Mouse (Mus musculus) CH12.LX (cell line): Measurements from ENCODE around the gene Csf2rb. TPM values are rescaled to one million over a fixed set of nuclear protein-coding genes. Genes with fewer than 3 reads are reported as not detected.

Source experiments
- DNase-seq: peaks from one replicate; pipeline ENCODE4 v3.0.0-alpha.2; 2013; ENCODE audit errors: extremely low read depth
- H3K27ac ChIP-seq: 2 replicates; pipeline ENCODE4 v1.5.1; 2012; ENCODE audit warnings: low read depth, mild to moderate bottlenecking, control low read depth, moderate library complexity; ENCODE audit not compliant: insufficient read depth
- H3K27me3 ChIP-seq: replicated peaks from 2 replicates; pipeline ENCODE3; 2012; ENCODE audit warnings: inconsistent platforms
- H3K36me3 ChIP-seq, 2 experiments: replicated peaks in 1 of 2; 2 replicates each; pipeline versions ENCODE3 to v1.6.1; 2012; ENCODE audit warnings: inconsistent platforms in 1 of 2, low read length in 1 of 2, mild to moderate bottlenecking in 1 of 2, mixed read lengths in 1 of 2, moderate library complexity in 1 of 2; ENCODE audit not compliant: control insufficient read depth in 1 of 2, insufficient read depth in 1 of 2
- H3K4me1 ChIP-seq, 2 experiments: 2 replicates each; pipeline ENCODE4 v1.6.1; 2012; ENCODE audit warnings: inconsistent platforms in 1 of 2, moderate library complexity in 1 of 2; ENCODE audit not compliant: insufficient read depth in 2 of 2, control insufficient read depth in 1 of 2
- H3K4me2 ChIP-seq: 2 replicates; pipeline ENCODE4 v1.6.1; 2012; ENCODE audit warnings: low read depth, mild to moderate bottlenecking, control low read depth; ENCODE audit not compliant: poor library complexity, insufficient read depth, severe bottlenecking
- H3K4me3 ChIP-seq, 3 experiments: fragments of 150-350 bp in 1 of 3; sonication (generic) in 1 of 3; replicated peaks in 1 of 3; 2 replicates each; pipeline versions ENCODE3 to v1.5.1; 2011 to 2012; ENCODE audit warnings: low read depth in 2 of 3, low read length in 2 of 3, mild to moderate bottlenecking in 2 of 3, moderate library complexity in 2 of 3, control low read depth in 1 of 3, improper control_type of control experiment in 1 of 3, inconsistent platforms in 1 of 3, mixed read lengths in 1 of 3; ENCODE audit not compliant: poor library complexity in 1 of 3
- H3K79me2 ChIP-seq: replicated peaks from 2 replicates; pipeline ENCODE4 v1.6.1; 2012; ENCODE audit warnings: mild to moderate bottlenecking, moderate library complexity; ENCODE audit not compliant: control insufficient read depth, poor library complexity, insufficient read depth, severe bottlenecking; ENCODE audit errors: extremely low read depth
- H3K9ac ChIP-seq: 2 replicates; pipeline ENCODE4 v1.6.1; 2012; ENCODE audit warnings: low read depth, mild to moderate bottlenecking, control low read depth, moderate library complexity; ENCODE audit not compliant: insufficient read depth
- H3K9me3 ChIP-seq: replicated peaks from 2 replicates; pipeline ENCODE3; 2012; ENCODE audit warnings: low read length, inconsistent platforms, mixed read lengths
- BHLHE40 ChIP-seq: IDR thresholded peaks from 2 replicates; pipeline ENCODE4 v1.6.1; 2011; ENCODE audit warnings: mild to moderate bottlenecking, low read depth, low read length, improper control_type of control experiment
- CHD1 ChIP-seq: IDR thresholded peaks from 2 replicates; pipeline ENCODE4 v1.6.1; 2012; ENCODE audit warnings: low read depth, low read length, improper control_type of control experiment, inconsistent platforms
- CHD2 ChIP-seq: IDR thresholded peaks from 2 replicates; pipeline ENCODE4 v1.6.1; 2011; ENCODE audit warnings: low read length, improper control_type of control experiment
- CTCF ChIP-seq, 2 experiments: IDR thresholded peaks in 1 of 2; conservative IDR thresholded peaks in 1 of 2; 2 replicates each; pipeline ENCODE4 v1.5.1; 2011 to 2012; ENCODE audit warnings: low read depth in 2 of 2, low read length in 2 of 2, improper control_type of control experiment in 1 of 2, inconsistent platforms in 1 of 2, mild to moderate bottlenecking in 1 of 2, moderate library complexity in 1 of 2
- E2F4 ChIP-seq: IDR thresholded peaks from 2 replicates; pipeline ENCODE4 v1.6.1; 2011; ENCODE audit warnings: low read depth, low read length, improper control_type of control experiment; ENCODE audit not compliant: insufficient replicate concordance
- ELF1 ChIP-seq: IDR thresholded peaks from 2 replicates; pipeline ENCODE4 v1.6.1; 2014; ENCODE audit warnings: low read depth, mild to moderate bottlenecking, inconsistent platforms, low read length, improper control_type of control experiment
- ETS1 ChIP-seq: conservative IDR thresholded peaks from 2 replicates; pipeline ENCODE4 v1.6.1; 2012; ENCODE audit warnings: low read depth, mild to moderate bottlenecking, inconsistent platforms, low read length, improper control_type of control experiment, moderate library complexity
- GABPA ChIP-seq: IDR thresholded peaks from 2 replicates; pipeline ENCODE4 v1.6.1; 2012; ENCODE audit warnings: low read depth, low read length, improper control_type of control experiment, inconsistent platforms; ENCODE audit not compliant: insufficient replicate concordance
- HCFC1 ChIP-seq: IDR thresholded peaks from 2 replicates; pipeline ENCODE4 v1.6.1; 2012; ENCODE audit warnings: low read depth, mild to moderate bottlenecking, inconsistent platforms, low read length, improper control_type of control experiment
- IRF4 ChIP-seq: IDR thresholded peaks from 2 replicates; pipeline ENCODE4 v1.6.1; 2014; ENCODE audit warnings: low read depth, mild to moderate bottlenecking, inconsistent platforms, low read length, improper control_type of control experiment
- JUN ChIP-seq: IDR thresholded peaks from 2 replicates; pipeline ENCODE4 v1.6.1; 2011; ENCODE audit warnings: low read depth, mild to moderate bottlenecking, low read length, improper control_type of control experiment, moderate library complexity; ENCODE audit not compliant: insufficient read depth
- JUND ChIP-seq: conservative IDR thresholded peaks from 2 replicates; pipeline ENCODE4 v1.6.1; 2011; ENCODE audit warnings: low read depth, low read length, improper control_type of control experiment
- KAT2A ChIP-seq: IDR thresholded peaks from 2 replicates; pipeline ENCODE4 v1.6.1; 2012; ENCODE audit warnings: low read length, improper control_type of control experiment, inconsistent platforms; ENCODE audit not compliant: insufficient replicate concordance
- MAFK ChIP-seq: IDR thresholded peaks from 2 replicates; pipeline ENCODE4 v1.6.1; 2011; ENCODE audit warnings: low read length, improper control_type of control experiment; ENCODE audit not compliant: insufficient replicate concordance
- MAX ChIP-seq: IDR thresholded peaks from 2 replicates; pipeline ENCODE4 v1.6.1; 2011; ENCODE audit warnings: low read length, improper control_type of control experiment
- MAZ ChIP-seq: IDR thresholded peaks from 2 replicates; pipeline ENCODE4 v1.6.1; 2012; ENCODE audit warnings: low read depth, mild to moderate bottlenecking, inconsistent platforms, low read length, improper control_type of control experiment, moderate library complexity
- MEF2A ChIP-seq: IDR thresholded peaks from 2 replicates; pipeline ENCODE4 v1.6.1; 2014; ENCODE audit warnings: low read depth, mild to moderate bottlenecking, inconsistent platforms, low read length, improper control_type of control experiment, borderline replicate concordance
- MXI1 ChIP-seq: IDR thresholded peaks from 2 replicates; pipeline ENCODE4 v1.6.1; 2011; ENCODE audit warnings: mild to moderate bottlenecking, low read depth, low read length, improper control_type of control experiment
- MYC ChIP-seq: IDR thresholded peaks from 2 replicates; pipeline ENCODE4 v1.6.1; 2011; ENCODE audit warnings: low read depth, mild to moderate bottlenecking, improper control_type of control experiment, low read length
- NELFE ChIP-seq: IDR thresholded peaks from 2 replicates; pipeline ENCODE4 v1.6.1; 2011; ENCODE audit warnings: low read depth, low read length, improper control_type of control experiment
- PAX5 ChIP-seq: IDR thresholded peaks from 2 replicates; pipeline ENCODE4 v1.6.1; 2012; ENCODE audit warnings: low read length, inconsistent platforms, mixed read lengths
- POLR2AphosphoS2 ChIP-seq: IDR thresholded peaks from 2 replicates; pipeline ENCODE4 v1.6.1; 2011; ENCODE audit warnings: low read depth, low read length, improper control_type of control experiment
- SIN3A ChIP-seq: IDR thresholded peaks from 2 replicates; pipeline ENCODE4 v1.6.1; 2012; ENCODE audit warnings: low read length, improper control_type of control experiment, inconsistent platforms
- TBP ChIP-seq: conservative IDR thresholded peaks from 2 replicates; pipeline ENCODE4 v1.6.1; 2011; ENCODE audit warnings: low read depth, low read length, improper control_type of control experiment
- TCF12 ChIP-seq: IDR thresholded peaks from 2 replicates; pipeline ENCODE4 v1.6.1; 2014; ENCODE audit warnings: low read depth, mild to moderate bottlenecking, inconsistent platforms, low read length, improper control_type of control experiment
- UBTF ChIP-seq: IDR thresholded peaks from 2 replicates; pipeline ENCODE4 v1.6.1; 2012; ENCODE audit warnings: low read depth, mild to moderate bottlenecking, inconsistent platforms, low read length, improper control_type of control experiment, moderate library complexity
- USF1 ChIP-seq: IDR thresholded peaks from 2 replicates; pipeline ENCODE4 v1.6.1; 2014; ENCODE audit warnings: low read depth, mild to moderate bottlenecking, inconsistent platforms, low read length, improper control_type of control experiment
- ZC3H11A ChIP-seq: IDR thresholded peaks from 2 replicates; pipeline ENCODE4 v1.6.1; 2012; ENCODE audit warnings: low read depth, mild to moderate bottlenecking, inconsistent platforms, low read length, improper control_type of control experiment
- ZKSCAN1 ChIP-seq: IDR thresholded peaks from 2 replicates; pipeline ENCODE4 v1.6.1; 2012; ENCODE audit warnings: low read depth, inconsistent platforms, low read length, improper control_type of control experiment, borderline replicate concordance
- ZMIZ1 ChIP-seq: IDR thresholded peaks from 2 replicates; pipeline ENCODE4 v1.6.1; 2012; ENCODE audit warnings: low read depth, mild to moderate bottlenecking, inconsistent platforms, low read length, improper control_type of control experiment
- ZNF384 ChIP-seq: IDR thresholded peaks from 2 replicates; pipeline ENCODE4 v1.6.1; 2012; ENCODE audit warnings: low read depth, low read length, improper control_type of control experiment, inconsistent platforms
- dilution Hi-C: fragments of 300-500 bp; cut with MboI; formaldehyde crosslinking; loops from 2 replicates; pipeline ENCODE4 v1.14.3; 2020; ENCODE audit warnings: low sequenced_read_pairs; ENCODE audit not compliant: extremely low pct_unique_long_range_greater_than_20kb, extremely low pct_ligation_motif_present
- in situ Hi-C: fragments of 300-500 bp; cut with MboI; formaldehyde crosslinking; loops from 3 replicates; pipeline ENCODE4 v1.14.3; 2019; ENCODE audit warnings: low sequenced_read_pairs, low pct_ligation_motif_present, low pct_unique_long_range_greater_than_20kb, mixed read lengths
- polyA plus RNA-seq: library from polyadenylated mRNA; unstranded; fragments of >175 nt; gene quantifications from 2 replicates; pipeline ENCODE4 v1.2.1, GENCODE M21; 2012; ENCODE audit warnings: low read depth; ENCODE audit not compliant: insufficient read length
- total RNA-seq, 2 experiments: library from RNA; depleted of rRNA; stranded (reverse); fragments of 300-350 nt in 1 of 2; fragments of >200 nt in 1 of 2; gene quantifications; 2 replicates each; pipeline ENCODE4 v1.2.3; 2012 to 2014

Gene Csf2rb
- total and polyA plus RNA-seq, 3 experiments, result 134 to 222 (median 179) TPM

DNA sequence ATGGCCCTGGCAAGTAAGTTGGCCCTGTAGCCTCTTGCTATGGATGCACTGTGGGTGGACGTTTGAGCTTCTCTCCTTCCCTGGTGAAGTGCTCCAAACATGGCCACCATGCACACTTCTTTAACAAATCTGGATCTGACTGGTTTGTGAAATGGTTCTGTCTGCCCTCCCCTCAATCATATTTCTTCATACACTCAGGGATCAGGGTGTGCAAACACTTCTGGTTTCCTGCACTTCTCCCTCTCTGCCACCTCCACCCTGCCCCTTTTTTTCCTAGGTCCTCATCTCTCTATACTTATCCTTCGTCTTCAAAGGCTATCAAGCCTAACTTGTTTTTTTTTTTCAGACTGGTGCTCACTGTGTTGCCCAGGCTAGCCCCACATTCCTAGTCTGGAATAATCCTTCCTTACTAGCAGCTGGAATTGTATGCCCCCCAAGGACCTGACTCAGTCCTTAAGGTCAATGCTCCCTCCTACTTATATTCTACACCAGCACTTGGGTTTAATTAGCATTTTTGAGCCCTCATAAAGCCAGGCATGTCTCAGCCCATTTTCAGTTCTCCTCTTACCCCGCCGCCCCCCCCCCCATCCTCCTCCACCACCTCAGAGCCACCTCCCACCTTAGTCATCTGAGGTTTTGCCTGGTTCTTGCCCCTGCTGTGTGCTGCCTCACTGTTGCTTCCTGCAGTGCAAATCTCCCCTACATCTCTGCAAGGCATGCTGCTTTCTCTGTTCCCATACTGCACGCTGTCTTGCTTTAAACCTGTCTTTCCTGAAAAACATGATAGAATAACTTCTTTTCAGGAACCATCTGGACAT is 6.2 kb downstream of the Csf2rb start:
- peak overlapping the region in 2 of 3 experiments; percentile 22 to 23 for H3K4me3 ChIP-seq
- H3K27me3 ChIP-seq, result no peaks in the 10 kb centered on the region
- peaks cover 42 to 67% of the 10 kb centered on the region in 2 experiments for H3K36me3 ChIP-seq
- H3K9ac ChIP-seq, result peak overlapping the region; percentile 72; the same call in 1 of the 2 replicates
- peak; percentile 77 for DNase-seq
- TF ChIP-seq UBTF (no peak), JUN (no peak), CHD2 (0 out of 2 replicates have a peak, but pooled peaks have one; percentile 52), MAFK (no peak), KAT2A (no peak), ELF1 (no peak), SIN3A (no peak; the same call in none of the 2 replicates), PAX5 (no peak), POLR2AphosphoS2 (peak; percentile 71; the same call in 1 of the 2 replicates), MAX (peak; percentile 33; the same call in 1 of the 2 replicates), TCF12 (peak; percentile 31; the same call in 1 of the 2 replicates), E2F4 (no peak), ZMIZ1 (peak; percentile 30; the same call in 1 of the 2 replicates), CHD1 (peak; percentile 86; the same call in 1 of the 2 replicates), USF1 (no peak), ETS1 (peak; percentile 64), TBP (0 out of 2 replicates have a peak, but pooled peaks have one; percentile 47), JUND (no peak), ZKSCAN1 (no peak), BHLHE40 (peak; percentile 18; the same call in 1 of the 2 replicates), CTCF (conservative IDR thresholded peaks at IDR 0.05 in 1 of 2, IDR thresholded peaks at IDR 0.05 in 1 of 2; ENCODE audit: low read depth in 2 of 2, low read length in 2 of 2) (no peak), HCFC1 (no peak), MYC (no peak), MAZ (peak; percentile 80; the same call in 1 of the 2 replicates), NELFE (no peak), GABPA (no peak), MEF2A (no peak), IRF4 (peak; percentile 74), ZNF384 (peak; percentile 55; the same call in 1 of the 2 replicates), MXI1 (peak; percentile 70), ZC3H11A (no peak)
- H3K9me3 ChIP-seq, result no peaks in the 10 kb centered on the region
- H3K4me2 ChIP-seq, result peak overlapping the region; percentile 97
- dilution Hi-C loops (no loop called here), in situ Hi-C loops (loop anchor here (5.0 to 10.0 kb wide), 2 partner anchors 74 to 147 kb away; no protein-coding TSS in a partner anchor)
- peak overlapping the region; percentile 94 for H3K27ac ChIP-seq
- H3K79me2 ChIP-seq, result peaks cover 76% of the 10 kb centered on the region
- peaks cover 28 to 68% of the 10 kb centered on the region in 2 experiments for H3K4me1 ChIP-seq
